Mouse (Mus musculus): ENCODE data around the gene Slc1a7.

Slc1a7 gene

GRCm38 (mm10) chr4:108015067-108015765, 47.1 kb downstream of the Slc1a7 start:
- 68% methylated on average over 14 of the region's 14 CpGs for WGBS

GRCm38 (mm10) chr4:108016321-108016720, 48.2 kb downstream of the Slc1a7 start:
- 81% methylated on average over 3 of the region's 3 CpGs for WGBS

- 88% methylated on average over 7 of the region's 7 CpGs for WGBS
Measured at GRCm38 (mm10) chr4:108017839-108018238, 49.7 kb downstream of the Slc1a7 start.

GRCm38 (mm10) chr4:108018241-108018923, 50.2 kb downstream of the Slc1a7 start:
- 64% methylated on average over 10 of the region's 10 CpGs for WGBS

- 51% methylated on average over 14 of the region's 14 CpGs for WGBS
Measured at GRCm38 (mm10) chr4:108018961-108019921, 51.1 kb downstream of the Slc1a7 start.

GRCm38 (mm10) chr4:108020178-108020577, 52.0 kb downstream of the Slc1a7 start:
- WGBS: 83% methylated on average over 6 of the region's 6 CpGs

GRCm38 (mm10) chr4:108023186-108023585, 55.1 kb downstream of the Slc1a7 start:
- 88% methylated on average over 4 of the region's 4 CpGs for WGBS

- 88% methylated on average over 5 of the region's 5 CpGs for WGBS
Measured at GRCm38 (mm10) chr4:108024641-108025040, 56.5 kb downstream of the Slc1a7 start.

- 46% methylated on average over 10 of the region's 10 CpGs for WGBS
Measured at GRCm38 (mm10) chr4:108025269-108025668, 57.1 kb downstream of the Slc1a7 start.

GRCm38 (mm10) chr4:108026193-108026592, 58.1 kb downstream of the Slc1a7 start:
- WGBS: 69% methylated on average over 3 of the region's 3 CpGs

- 19% methylated on average over 22 of the region's 22 CpGs for WGBS
Measured at GRCm38 (mm10) chr4:108030888-108031501, 62.9 kb downstream of the Slc1a7 start.

- WGBS: 2% methylated on average over 85 of the region's 86 CpGs
Measured at GRCm38 (mm10) chr4:108031502-108032351, 63.6 kb downstream of the Slc1a7 start.

- WGBS: 55% methylated on average over 11 of the region's 11 CpGs
Measured at GRCm38 (mm10) chr4:108032352-108032849, 64.3 kb downstream of the Slc1a7 start.

GRCm38 (mm10) chr4:108033041-108033764, 65.1 kb downstream of the Slc1a7 start:
- WGBS: 59% methylated on average over 8 of the region's 8 CpGs

- 80% methylated on average over 8 of the region's 8 CpGs for WGBS
Measured at GRCm38 (mm10) chr4:108037027-108037426, 68.9 kb downstream of the Slc1a7 start.

GRCm38 (mm10) chr4:108045136-108046107, 77.3 kb downstream of the Slc1a7 start:
- 84% methylated on average over 19 of the region's 19 CpGs for WGBS

- WGBS: 68% methylated on average over 8 of the region's 8 CpGs
Measured at GRCm38 (mm10) chr4:108046136-108046535, 78.0 kb downstream of the Slc1a7 start.

GRCm38 (mm10) chr4:108051687-108052274, 83.6 kb downstream of the Slc1a7 start:
- WGBS: 53% methylated on average over 10 of the region's 10 CpGs

All from cerebral cortex, adult 2 months (tissue).